Mouse (Mus musculus): Measurements from ENCODE around the gene Wwp2. TPM values are rescaled to one million over a fixed set of nuclear protein-coding genes. Genes with fewer than 3 reads are reported as not detected.

Wwp2 gene
- polyA plus RNA-seq, 1 experiment from 2014 or later = 39.0 TPM

- no peaks in the 10 kb centered on the region for H3K4me1 ChIP-seq (ENCODE audit: control insufficient read depth, insufficient read depth, low read length)
- H3K4me3 ChIP-seq (ENCODE audit: low read depth, low read length) = no peak overlapping the region
- H3K27me3 ChIP-seq (ENCODE audit: control insufficient read depth, insufficient read depth, low read depth, low read length) = no peaks in the 10 kb centered on the region
- peaks cover 2% of the 10 kb centered on the region for H3K36me3 ChIP-seq (ENCODE audit: control insufficient read depth, insufficient read depth, low read length)
- no peaks in the 10 kb centered on the region for H3K9me3 ChIP-seq (replicated peaks; ENCODE audit: control insufficient read depth, low read length, poor library complexity, severe bottlenecking)
- no peak overlapping the region for H3K4me2 ChIP-seq (ENCODE audit: low read length)
- ATAC-seq = no peak
- WGBS = 21% methylated on average over 6 of the region's 6 CpGs
- H3K27ac ChIP-seq (ENCODE audit: low read length) = no peak overlapping the region
- 0 out of 2 replicates have a peak overlapping the region, but pooled peaks have one; percentile 3 for H3K9ac ChIP-seq (ENCODE audit: low read depth, low read length)
These were observed 67.2 kb downstream of the Wwp2 start for GRCm38 (mm10) chr8:107503354-107503753.

GRCm38 (mm10) chr8:107504239-107504985, 68.2 kb downstream of the Wwp2 start:
- Histone ChIP-seq H3K27ac (ENCODE audit: low read length) (no peak overlapping the region), H3K9ac (ENCODE audit: low read depth, low read length) (no peak overlapping the region), H3K27me3 (ENCODE audit: control insufficient read depth, insufficient read depth, low read depth, low read length) (no peaks in the 10 kb centered on the region), H3K4me3 (ENCODE audit: low read depth, low read length) (no peak overlapping the region), H3K9me3 (replicated peaks; ENCODE audit: control insufficient read depth, low read length, poor library complexity, severe bottlenecking) (no peaks in the 10 kb centered on the region), H3K4me2 (ENCODE audit: low read length) (no peak overlapping the region), H3K36me3 (ENCODE audit: control insufficient read depth, insufficient read depth, low read length) (peaks cover 2% of the 10 kb centered on the region), H3K4me1 (ENCODE audit: control insufficient read depth, insufficient read depth, low read length) (no peaks in the 10 kb centered on the region)
- WGBS = 89% methylated on average over 13 of the region's 13 CpGs
- ATAC-seq = no peak

DNA sequence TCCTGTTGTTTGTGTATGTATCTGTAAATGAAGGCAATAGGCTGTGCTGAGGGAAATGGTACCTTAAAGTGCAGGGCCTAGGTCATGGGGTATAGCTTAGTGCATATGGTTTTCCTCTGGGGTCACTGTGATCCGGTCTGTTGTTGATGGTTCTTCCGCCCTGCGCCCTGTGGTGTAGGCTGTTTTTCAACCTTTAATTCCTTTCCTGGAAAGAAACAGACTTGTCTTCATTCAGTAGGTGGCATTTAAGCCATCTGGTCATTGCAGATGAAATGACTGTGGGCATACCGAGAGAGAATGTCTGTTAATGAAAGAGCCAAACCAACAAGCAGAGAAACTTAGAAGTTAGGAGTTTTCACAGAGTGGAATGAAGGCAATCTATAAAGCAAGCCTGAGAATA, 69.1 kb downstream of the Wwp2 start:
- Histone ChIP-seq H3K27ac (ENCODE audit: low read length) (no peak overlapping the region), H3K36me3 (ENCODE audit: control insufficient read depth, insufficient read depth, low read length) (peaks cover 2% of the 10 kb centered on the region), H3K27me3 (ENCODE audit: control insufficient read depth, insufficient read depth, low read depth, low read length) (no peaks in the 10 kb centered on the region), H3K4me2 (ENCODE audit: low read length) (no peak overlapping the region), H3K9me3 (replicated peaks; ENCODE audit: control insufficient read depth, low read length, poor library complexity, severe bottlenecking) (no peaks in the 10 kb centered on the region), H3K4me1 (ENCODE audit: control insufficient read depth, insufficient read depth, low read length) (no peaks in the 10 kb centered on the region), H3K4me3 (ENCODE audit: low read depth, low read length) (no peak overlapping the region), H3K9ac (ENCODE audit: low read depth, low read length) (no peak overlapping the region)
- no peak for ATAC-seq
- 86% methylated on average over 4 of the region's 4 CpGs for WGBS

- H3K27me3 ChIP-seq (ENCODE audit: control insufficient read depth, insufficient read depth, low read depth, low read length) = no peaks in the 10 kb centered on the region
- 93% methylated on average over 1 of the region's 1 CpGs for WGBS
- H3K4me1 ChIP-seq (ENCODE audit: control insufficient read depth, insufficient read depth, low read length) = no peaks in the 10 kb centered on the region
- no peak overlapping the region for H3K9ac ChIP-seq (ENCODE audit: low read depth, low read length)
- no peaks in the 10 kb centered on the region for H3K9me3 ChIP-seq (replicated peaks; ENCODE audit: control insufficient read depth, low read length, poor library complexity, severe bottlenecking)
- no peak overlapping the region for H3K4me3 ChIP-seq (ENCODE audit: low read depth, low read length)
- ATAC-seq = no peak
- peaks cover 2% of the 10 kb centered on the region for H3K36me3 ChIP-seq (ENCODE audit: control insufficient read depth, insufficient read depth, low read length)
- H3K4me2 ChIP-seq (ENCODE audit: low read length) = no peak overlapping the region
- no peak overlapping the region for H3K27ac ChIP-seq (ENCODE audit: low read length)
These were observed 70.9 kb downstream of the Wwp2 start for GRCm38 (mm10) chr8:107507019-107507418.

DNA sequence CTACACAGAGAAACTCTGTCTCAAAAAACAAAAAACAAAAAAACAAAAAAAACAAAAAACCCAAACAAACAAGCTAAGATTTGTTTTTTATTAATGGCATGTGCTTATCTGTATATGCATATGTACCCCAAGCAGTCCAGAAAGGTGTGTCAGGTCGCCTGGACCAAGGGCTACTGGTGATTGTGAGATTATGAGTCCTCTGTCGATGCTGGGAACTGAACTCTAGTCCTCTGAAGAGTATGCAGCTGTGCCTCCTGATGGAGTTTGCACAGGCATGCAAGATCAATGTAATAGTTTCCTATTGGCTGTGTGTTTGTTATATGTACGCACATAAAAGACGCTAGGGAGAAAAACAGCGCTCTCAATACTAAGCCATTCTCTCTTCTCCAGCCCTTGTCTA, 74.0 kb downstream of the Wwp2 start:
- Histone ChIP-seq H3K4me1 (ENCODE audit: control insufficient read depth, insufficient read depth, low read length) (no peaks in the 10 kb centered on the region), H3K4me3 (ENCODE audit: low read depth, low read length) (no peak overlapping the region), H3K9me3 (replicated peaks; ENCODE audit: control insufficient read depth, low read length, poor library complexity, severe bottlenecking) (no peaks in the 10 kb centered on the region), H3K27me3 (ENCODE audit: control insufficient read depth, insufficient read depth, low read depth, low read length) (no peaks in the 10 kb centered on the region), H3K27ac (ENCODE audit: low read length) (no peak overlapping the region), H3K36me3 (ENCODE audit: control insufficient read depth, insufficient read depth, low read length) (peaks cover 2% of the 10 kb centered on the region), H3K9ac (ENCODE audit: low read depth, low read length) (no peak overlapping the region), H3K4me2 (ENCODE audit: low read length) (no peak overlapping the region)
- ATAC-seq = no peak
- WGBS = 97% methylated on average over 5 of the region's 5 CpGs

DNA sequence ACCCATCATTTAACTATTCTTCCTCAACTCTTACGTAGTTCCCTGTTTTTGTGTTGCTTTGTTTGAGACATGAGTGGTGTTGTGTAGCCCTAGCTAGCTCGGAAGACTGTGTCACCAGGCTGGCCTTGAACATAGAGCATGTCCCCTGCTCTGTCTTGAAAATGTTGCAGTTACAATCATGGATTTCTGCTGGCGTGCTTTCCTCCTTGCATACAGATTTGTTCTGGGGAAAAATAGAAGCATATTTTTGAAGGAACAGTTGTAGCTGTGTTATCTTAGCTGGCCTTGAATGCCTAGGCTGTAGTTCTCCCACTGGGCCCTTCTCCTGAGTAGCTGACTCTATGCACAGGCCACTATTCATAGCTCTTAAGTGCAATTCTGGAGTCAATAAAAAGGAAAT, 74.6 kb downstream of the Wwp2 start:
- WGBS = 89% methylated on average over 3 of the region's 3 CpGs
- Histone ChIP-seq H3K27me3 (ENCODE audit: control insufficient read depth, insufficient read depth, low read depth, low read length) (no peaks in the 10 kb centered on the region), H3K36me3 (ENCODE audit: control insufficient read depth, insufficient read depth, low read length) (peaks cover 2% of the 10 kb centered on the region), H3K27ac (ENCODE audit: low read length) (no peak overlapping the region), H3K4me2 (ENCODE audit: low read length) (no peak overlapping the region), H3K4me1 (ENCODE audit: control insufficient read depth, insufficient read depth, low read length) (no peaks in the 10 kb centered on the region), H3K9ac (ENCODE audit: low read depth, low read length) (no peak overlapping the region), H3K9me3 (replicated peaks; ENCODE audit: control insufficient read depth, low read length, poor library complexity, severe bottlenecking) (no peaks in the 10 kb centered on the region), H3K4me3 (ENCODE audit: low read depth, low read length) (no peak overlapping the region)
- ATAC-seq = no peak

GRCm38 (mm10) chr8:107513249-107513648, 77.1 kb downstream of the Wwp2 start:
- Histone ChIP-seq H3K9me3 (replicated peaks; ENCODE audit: control insufficient read depth, low read length, poor library complexity, severe bottlenecking) (no peaks in the 10 kb centered on the region), H3K9ac (ENCODE audit: low read depth, low read length) (no peak overlapping the region), H3K27me3 (ENCODE audit: control insufficient read depth, insufficient read depth, low read depth, low read length) (no peaks in the 10 kb centered on the region), H3K4me2 (ENCODE audit: low read length) (no peak overlapping the region), H3K27ac (ENCODE audit: low read length) (no peak overlapping the region), H3K4me1 (ENCODE audit: control insufficient read depth, insufficient read depth, low read length) (no peaks in the 10 kb centered on the region), H3K4me3 (ENCODE audit: low read depth, low read length) (no peak overlapping the region), H3K36me3 (ENCODE audit: control insufficient read depth, insufficient read depth, low read length) (0 out of 2 replicates have a peak, but pooled peaks cover 3% of the 10 kb centered on the region)
- ATAC-seq = no peak
- 80% methylated on average over 2 of the region's 2 CpGs for WGBS

- H3K27me3 ChIP-seq (ENCODE audit: control insufficient read depth, insufficient read depth, low read depth, low read length) = no peaks in the 10 kb centered on the region
- no peak for ATAC-seq
- WGBS = 91% methylated on average over 6 of the region's 6 CpGs
- H3K27ac ChIP-seq (ENCODE audit: low read length) = no peak overlapping the region
- no peaks in the 10 kb centered on the region for H3K4me1 ChIP-seq (ENCODE audit: control insufficient read depth, insufficient read depth, low read length)
- no peak overlapping the region for H3K4me2 ChIP-seq (ENCODE audit: low read length)
- H3K4me3 ChIP-seq (ENCODE audit: low read depth, low read length) = no peak overlapping the region
- 0 out of 2 replicates have a peak, but pooled peaks cover 3% of the 10 kb centered on the region for H3K36me3 ChIP-seq (ENCODE audit: control insufficient read depth, insufficient read depth, low read length)
- no peak overlapping the region for H3K9ac ChIP-seq (ENCODE audit: low read depth, low read length)
- no peaks in the 10 kb centered on the region for H3K9me3 ChIP-seq (replicated peaks; ENCODE audit: control insufficient read depth, low read length, poor library complexity, severe bottlenecking)
These were observed 79.0 kb downstream of the Wwp2 start for GRCm38 (mm10) chr8:107514949-107515721.

DNA sequence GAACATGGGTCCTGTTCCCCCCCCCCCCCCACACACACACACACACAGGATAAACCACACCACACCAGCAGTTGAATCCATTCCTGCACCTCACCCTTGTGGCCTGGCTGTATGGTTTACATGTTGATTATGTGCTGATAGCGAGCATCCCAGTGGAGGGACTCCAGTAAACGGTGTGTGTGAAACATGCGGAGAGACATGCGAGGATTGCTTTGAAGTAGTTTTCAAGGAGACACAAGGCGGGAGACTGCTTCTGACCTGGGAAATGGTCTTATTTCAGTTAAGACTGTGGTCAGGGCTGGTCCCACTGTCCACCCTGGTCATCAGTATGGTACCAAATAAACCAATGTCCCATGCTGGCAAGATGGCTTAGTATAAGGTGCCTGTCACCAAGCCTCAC, 82.6 kb downstream of the Wwp2 start:
- H3K4me1 ChIP-seq (ENCODE audit: control insufficient read depth, insufficient read depth, low read length) = no peaks in the 10 kb centered on the region
- no peak for ATAC-seq
- no peaks in the 10 kb centered on the region for H3K9me3 ChIP-seq (replicated peaks; ENCODE audit: control insufficient read depth, low read length, poor library complexity, severe bottlenecking)
- 0 out of 2 replicates have a peak, but pooled peaks cover 3% of the 10 kb centered on the region for H3K36me3 ChIP-seq (ENCODE audit: control insufficient read depth, insufficient read depth, low read length)
- no peak overlapping the region for H3K27ac ChIP-seq (ENCODE audit: low read length)
- no peak overlapping the region for H3K4me2 ChIP-seq (ENCODE audit: low read length)
- H3K9ac ChIP-seq (ENCODE audit: low read depth, low read length) = no peak overlapping the region
- 91% methylated on average over 5 of the region's 5 CpGs for WGBS
- H3K27me3 ChIP-seq (ENCODE audit: control insufficient read depth, insufficient read depth, low read depth, low read length) = no peaks in the 10 kb centered on the region
- H3K4me3 ChIP-seq (ENCODE audit: low read depth, low read length) = no peak overlapping the region

All from midbrain, embryonic 16.5 days (tissue).